Mouse (Mus musculus) cerebellum, adult 2 months (tissue): Measurements from ENCODE around the gene Gdf10.

Experiments used
- CTCF ChIP-seq: fragments of 200-500 bp; IDR thresholded peaks from 2 replicates; pipeline ENCODE4 v1.5.1; 2011; ENCODE audit warnings: low read depth, mild to moderate bottlenecking, control low read depth, low read length, moderate library complexity, borderline replicate concordance; ENCODE audit not compliant: insufficient read depth
- POLR2A ChIP-seq: fragments of 200-500 bp; IDR thresholded peaks from 2 replicates; pipeline ENCODE4 v1.6.1; 2011; ENCODE audit warnings: low read length, control low read depth, borderline replicate concordance; ENCODE audit not compliant: insufficient read depth

DNA sequence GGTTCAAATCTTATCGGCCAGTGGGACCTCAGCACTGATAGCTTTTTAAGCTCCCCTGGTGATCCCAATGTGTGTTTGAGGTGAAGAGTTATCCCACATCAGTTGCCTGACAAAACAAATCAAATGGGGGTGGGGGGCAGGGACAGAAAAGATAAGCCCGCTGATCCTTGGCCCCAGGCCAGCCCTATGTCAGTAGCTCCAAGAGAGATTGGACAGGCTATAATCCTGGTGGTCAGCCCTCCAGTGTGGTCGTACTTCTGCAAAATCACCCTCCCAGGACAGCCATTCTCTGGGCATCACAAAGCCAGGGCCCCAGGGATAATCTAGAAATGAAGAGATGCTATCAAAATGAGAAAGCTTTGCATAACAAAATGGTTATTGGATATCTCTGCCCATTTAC, 35.5 kb downstream of the Gdf10 start:
- no peak for TF ChIP-seq CTCF
- TF ChIP-seq POLR2A, result no peak
